Mouse (Mus musculus): ENCODE results near the gene Sh3bgrl.

GRCm38 (mm10) chrX:109160901-109161300, 65.7 kb downstream of the Sh3bgrl start:
- TF ChIP-seq CTCF (IDR thresholded peaks at IDR 0.05; ENCODE audit: low read depth) (no peak), EP300 (IDR thresholded peaks at IDR 0.05; ENCODE audit: low read depth) (no peak)

Measured in heart, postnatal 0 days (tissue).